Mouse (Mus musculus): ENCODE results near the gene Slit3.
A peak's percentile ranks its signal among the peaks of the same experiment; 100 is the strongest.

Slit3 gene

GRCm38 (mm10) chr11:35304216-35304975 is 183.4 kb downstream of the Slit3 start:
- no peak for DNase-seq (ENCODE audit: low read depth, low spot score)

GRCm38 (mm10) chr11:35305111-35305510 is 184.1 kb downstream of the Slit3 start:
- DNase-seq (ENCODE audit: low read depth, low spot score): no peak

GRCm38 (mm10) chr11:35305910-35306309 is 184.9 kb downstream of the Slit3 start:
- no peak for DNase-seq (ENCODE audit: low read depth, low spot score)

- no peak for DNase-seq (ENCODE audit: low read depth, low spot score)
Measured at GRCm38 (mm10) chr11:35306922-35307321, 185.9 kb downstream of the Slit3 start.

DNA sequence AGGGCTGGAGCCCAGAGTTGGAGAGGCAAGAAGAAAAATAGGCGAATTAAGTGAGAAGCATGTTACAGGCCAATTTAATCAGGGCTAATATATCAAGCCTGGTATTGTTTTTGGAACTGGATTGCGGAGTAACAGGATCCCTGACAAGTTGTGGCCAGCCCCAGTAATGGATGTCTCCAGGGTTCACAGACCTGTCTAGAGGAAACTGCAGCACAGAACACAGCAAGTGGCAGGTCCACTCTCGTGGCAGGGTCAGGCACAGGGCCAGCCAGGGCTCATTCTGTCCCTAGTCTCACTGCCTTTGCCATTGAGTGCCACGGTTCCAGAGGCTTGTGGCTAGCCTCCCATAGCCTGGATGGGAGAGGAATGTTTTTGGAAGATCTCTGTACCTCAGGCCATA is 187.0 kb downstream of the Slit3 start:
- no peak for DNase-seq (ENCODE audit: low read depth, low spot score)

DNA sequence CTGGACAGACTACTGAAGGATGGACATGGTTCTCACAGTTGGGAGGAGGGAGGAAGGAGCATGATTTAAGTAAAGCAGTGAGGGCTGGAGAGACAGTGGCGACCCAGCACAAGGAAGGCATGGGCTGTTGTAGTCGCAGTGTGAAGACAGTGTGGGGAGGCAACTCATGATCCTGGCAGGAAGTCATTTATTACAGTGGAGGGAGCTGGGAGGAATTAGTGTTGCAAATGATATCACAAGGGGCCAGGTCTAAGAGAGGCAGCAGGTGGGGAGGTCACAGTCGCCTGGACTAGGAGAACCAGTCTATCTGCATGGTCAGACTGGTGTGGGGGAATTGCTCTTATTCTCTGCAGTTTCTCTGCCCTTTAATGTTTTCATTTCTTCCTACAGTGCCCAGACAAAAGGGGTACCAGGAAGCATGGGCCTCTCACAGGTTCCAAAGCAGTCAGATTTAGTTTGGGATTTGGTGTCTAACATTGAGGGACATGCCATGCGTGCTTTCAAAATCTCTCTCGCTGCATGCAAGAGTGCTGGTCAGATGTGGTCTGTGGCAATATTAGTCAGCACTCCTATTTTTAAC is 194.5 kb downstream of the Slit3 start:
- DNase-seq (ENCODE audit: low read depth, low spot score): no peak

- DNase-seq (ENCODE audit: low read depth, low spot score): no peak
Measured at GRCm38 (mm10) chr11:35317221-35317620, 196.2 kb downstream of the Slit3 start.

DNA sequence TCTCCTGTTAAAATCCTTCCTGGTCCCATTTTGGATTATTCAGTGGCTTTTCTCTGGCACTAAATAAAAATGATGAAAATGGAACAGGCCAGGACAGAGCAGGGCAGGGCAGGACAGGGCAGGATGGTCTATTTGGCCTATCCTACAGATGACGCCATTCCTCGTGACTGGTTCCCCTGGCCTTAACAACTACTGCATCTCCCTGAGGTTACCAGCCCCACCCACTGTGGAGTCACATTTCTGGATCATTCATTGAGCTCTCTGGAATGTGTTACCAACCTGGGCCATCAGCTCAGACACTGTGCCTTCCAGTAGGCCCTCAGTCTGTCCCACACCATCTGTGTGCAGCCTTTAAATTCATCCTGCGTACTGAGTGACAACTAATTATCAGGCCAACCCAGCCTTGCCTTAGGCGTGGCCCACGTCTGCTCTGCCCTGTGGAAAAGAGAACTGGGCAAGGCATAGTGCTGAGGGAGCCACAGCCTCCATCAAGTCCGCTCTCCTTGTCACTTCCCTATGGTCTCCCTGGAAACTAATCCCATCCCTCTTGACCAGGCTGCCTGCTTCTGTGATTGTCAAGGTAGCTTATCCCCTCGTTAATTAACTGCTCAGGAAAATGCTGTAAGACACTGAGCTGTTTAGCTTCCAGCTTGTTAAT is 196.9 kb downstream of the Slit3 start:
- DNase-seq (ENCODE audit: low read depth, low spot score): no peak

DNA sequence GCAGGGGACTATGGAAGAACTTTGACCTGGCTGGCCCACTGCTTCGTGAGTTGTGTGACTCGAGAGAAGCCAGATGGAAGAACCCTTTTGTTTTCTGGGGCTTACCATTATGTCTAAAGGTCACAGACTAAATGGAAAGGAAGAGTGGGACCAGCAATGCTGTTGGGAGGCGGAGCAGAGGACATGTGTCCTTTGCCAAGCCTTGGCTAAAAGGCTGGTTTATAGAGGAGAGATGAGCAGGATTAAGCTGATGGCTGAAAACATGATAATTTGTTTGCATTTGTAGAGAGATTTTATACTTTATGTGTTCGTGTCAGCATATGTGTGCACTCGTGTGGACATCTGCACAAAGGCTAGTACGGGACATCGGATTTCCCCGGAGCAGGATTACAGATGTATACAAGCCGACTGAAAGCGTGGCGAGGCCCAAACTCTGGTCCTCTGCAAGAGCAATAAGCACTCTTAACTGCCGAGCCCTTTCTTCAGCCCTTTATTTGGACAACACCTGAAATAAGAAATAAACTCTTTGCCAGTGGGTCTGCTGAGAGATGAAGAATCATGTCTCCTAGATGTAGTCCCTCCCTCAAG is 197.5 kb downstream of the Slit3 start:
- no peak for DNase-seq (ENCODE audit: low read depth, low spot score)

DNA sequence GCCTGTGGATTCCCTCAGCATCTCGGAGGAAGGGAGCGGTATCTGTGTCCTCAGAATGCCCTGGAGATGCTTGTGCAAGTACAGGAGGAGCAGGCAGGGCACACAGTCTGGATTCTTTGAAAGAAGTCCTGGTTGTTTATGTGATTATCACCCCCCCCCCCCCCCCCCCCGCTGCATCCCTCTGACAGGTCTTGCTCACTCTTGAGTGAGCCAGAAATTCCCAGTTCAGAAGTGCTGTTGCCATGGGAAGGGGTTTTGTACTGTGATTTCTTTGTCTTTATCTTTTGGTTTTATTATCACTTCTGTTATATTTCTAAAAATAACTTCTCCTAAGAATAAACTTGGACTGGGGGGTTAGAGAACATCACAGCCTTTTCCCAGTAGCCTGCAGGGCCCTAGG is 199.5 kb downstream of the Slit3 start:
- no peak for DNase-seq (ENCODE audit: low read depth, low spot score)

GRCm38 (mm10) chr11:35324397-35324796 is 203.4 kb downstream of the Slit3 start:
- no peak for DNase-seq (ENCODE audit: low read depth, low spot score)

DNA sequence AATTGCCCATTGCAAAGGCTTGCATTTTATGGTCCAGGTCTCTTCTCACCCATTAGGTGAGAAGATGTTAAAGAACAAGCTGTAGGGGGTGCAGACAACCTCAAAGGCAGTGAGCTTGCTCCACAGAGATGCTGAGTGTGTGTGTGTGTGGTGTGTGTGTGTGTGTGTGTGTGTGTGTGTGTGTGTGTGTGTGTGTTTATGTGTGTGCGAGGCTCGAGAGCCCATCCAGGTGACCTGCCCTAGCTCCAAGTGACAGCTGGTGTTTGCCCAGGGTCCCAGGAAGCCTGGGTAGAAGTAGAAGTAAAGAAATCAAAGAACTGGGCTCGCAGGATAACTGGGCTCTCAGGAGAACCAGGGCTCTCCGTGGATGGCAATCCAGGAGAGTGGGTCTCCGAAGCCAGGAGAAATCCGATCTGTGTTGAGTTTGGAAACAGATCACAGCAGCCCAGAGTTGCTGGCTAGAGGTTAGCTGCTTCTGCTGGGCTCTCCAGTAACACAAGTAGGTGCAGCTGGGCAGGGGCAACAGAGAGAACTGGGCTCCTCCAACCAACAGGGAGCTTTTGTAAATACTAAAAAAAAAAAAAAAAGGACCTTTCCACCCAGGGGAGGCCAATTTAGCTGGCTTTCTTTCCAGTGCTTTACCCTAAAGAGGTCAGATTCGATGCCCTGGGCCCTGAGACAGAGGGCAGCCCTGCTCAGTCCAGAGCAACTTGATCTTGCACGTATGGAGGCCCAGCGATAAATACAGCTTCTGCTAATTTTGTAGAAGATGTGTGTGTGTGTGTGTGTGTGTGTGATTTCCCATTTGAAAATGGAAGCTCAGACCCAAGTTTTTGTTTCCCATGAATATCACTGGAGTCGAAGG is 204.3 kb downstream of the Slit3 start:
- DNase-seq (ENCODE audit: low read depth, low spot score): no peak

GRCm38 (mm10) chr11:35326346-35326745 is 205.3 kb downstream of the Slit3 start:
- DNase-seq (ENCODE audit: low read depth, low spot score): peak; percentile 79

GRCm38 (mm10) chr11:35327899-35328298 is 206.9 kb downstream of the Slit3 start:
- peak; percentile 42 for DNase-seq (ENCODE audit: low read depth, low spot score)

DNA sequence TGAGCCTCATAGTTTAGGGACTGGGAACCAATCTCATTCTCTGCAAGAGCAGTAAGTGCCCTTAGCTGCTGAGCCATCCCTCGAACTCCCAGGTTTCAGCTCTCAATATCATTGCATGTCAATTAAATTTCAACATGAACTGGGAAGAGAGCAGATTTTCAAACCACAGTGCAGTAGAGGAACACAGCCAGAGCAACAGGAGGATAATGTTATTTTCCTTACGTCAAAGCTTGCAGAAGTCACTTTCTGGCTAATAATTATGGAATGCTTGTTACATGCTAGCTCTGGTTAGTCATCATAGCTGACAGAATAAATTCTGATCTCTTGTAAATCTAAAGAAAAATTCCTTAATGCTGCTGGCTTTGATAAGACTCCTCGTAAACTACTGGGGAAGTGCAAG is 210.5 kb downstream of the Slit3 start:
- no peak for DNase-seq (ENCODE audit: low read depth, low spot score)

GRCm38 (mm10) chr11:35336558-35336957 is 215.5 kb downstream of the Slit3 start:
- DNase-seq (ENCODE audit: low read depth, low spot score): no peak

DNA sequence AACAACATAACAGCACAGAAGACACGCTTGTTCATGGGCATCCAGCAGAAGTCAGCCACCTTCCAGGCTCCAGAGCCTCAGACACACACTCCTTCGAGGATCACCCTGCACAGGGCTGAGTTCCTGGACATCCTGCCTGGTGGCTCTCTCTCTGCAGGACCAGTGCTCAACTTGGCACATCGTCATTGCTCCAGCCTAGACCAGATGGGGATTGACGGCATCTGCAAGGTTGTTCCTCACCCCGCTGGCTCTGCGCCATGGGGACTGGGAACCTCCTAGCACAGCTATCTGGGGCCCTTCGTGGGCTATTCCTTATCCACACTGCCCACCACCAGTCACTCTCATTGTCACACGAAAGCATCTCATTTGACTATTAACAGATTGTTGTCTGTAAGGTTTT is 216.5 kb downstream of the Slit3 start:
- DNase-seq (ENCODE audit: low read depth, low spot score): no peak

GRCm38 (mm10) chr11:35337927-35338819 is 217.1 kb downstream of the Slit3 start:
- no peak for DNase-seq (ENCODE audit: low read depth, low spot score)

- no peak for DNase-seq (ENCODE audit: low read depth, low spot score)
Measured at GRCm38 (mm10) chr11:35340752-35341151, 219.7 kb downstream of the Slit3 start.

GRCm38 (mm10) chr11:35342486-35342885 is 221.5 kb downstream of the Slit3 start:
- DNase-seq (ENCODE audit: low read depth, low spot score): no peak

All from R1 (cell line).